Mouse (Mus musculus) ES-Bruce4 (cell line): ENCODE results near the gene Slc38a3. TPM values are rescaled to one million over a fixed set of nuclear protein-coding genes. Genes with fewer than 3 reads are reported as not detected.

Source experiments
- H3K27ac ChIP-seq: 2 replicates; pipeline ENCODE4 v1.5.1; 2012; ENCODE audit warnings: low read length, inconsistent platforms; ENCODE audit not compliant: insufficient read depth
- H3K27me3 ChIP-seq: 2 replicates; pipeline ENCODE4 v1.6.1; 2012; ENCODE audit warnings: mild to moderate bottlenecking, low read length, inconsistent platforms; ENCODE audit not compliant: control insufficient read depth, poor library complexity, insufficient read depth, severe bottlenecking
- H3K36me3 ChIP-seq: 2 replicates; pipeline ENCODE4 v1.6.1; 2012; ENCODE audit warnings: inconsistent platforms, mild to moderate bottlenecking, low read length, moderate library complexity; ENCODE audit not compliant: control insufficient read depth, poor library complexity, insufficient read depth, severe bottlenecking
- H3K4me1 ChIP-seq: one replicate; pipeline ENCODE4 v1.8.1; 2011; ENCODE audit warnings: low read length; ENCODE audit not compliant: control insufficient read depth, insufficient read depth
- H3K4me3 ChIP-seq: 2 replicates; pipeline ENCODE4 v1.5.1; 2011; ENCODE audit warnings: low read depth, mild to moderate bottlenecking, low read length
- H3K9ac ChIP-seq: 2 replicates; pipeline ENCODE4 v1.6.1; 2012; ENCODE audit warnings: low read depth, mild to moderate bottlenecking, inconsistent platforms; ENCODE audit not compliant: poor library complexity, severe bottlenecking
- H3K9me3 ChIP-seq: replicated peaks from 2 replicates; pipeline ENCODE4 v1.6.1; 2012; ENCODE audit warnings: mild to moderate bottlenecking, low read length, inconsistent platforms; ENCODE audit not compliant: control insufficient read depth, poor library complexity, insufficient read depth, severe bottlenecking
- CTCF ChIP-seq: IDR thresholded peaks from one replicate; pipeline ENCODE4 v1.8.1; 2011; ENCODE audit warnings: low read depth, low read length
- EP300 ChIP-seq: IDR thresholded peaks from 2 replicates; pipeline ENCODE4 v1.6.1; 2011; ENCODE audit warnings: low read depth, low read length; ENCODE audit not compliant: insufficient read depth
- POLR2A ChIP-seq: IDR thresholded peaks from one replicate; pipeline ENCODE4 v1.8.1; 2011; ENCODE audit warnings: low read length; ENCODE audit not compliant: insufficient read depth
- polyA plus RNA-seq: library from polyadenylated mRNA; stranded (reverse); fragments of >200 nt; gene quantifications from 2 replicates; pipeline ENCODE4 v1.2.4, GENCODE M21; 2011; ENCODE audit warnings: low read depth; ENCODE audit not compliant: missing spikeins, insufficient read depth, insufficient read length

Slc38a3 gene
- polyA plus RNA-seq, 1 experiment, result 8.1 TPM

DNA sequence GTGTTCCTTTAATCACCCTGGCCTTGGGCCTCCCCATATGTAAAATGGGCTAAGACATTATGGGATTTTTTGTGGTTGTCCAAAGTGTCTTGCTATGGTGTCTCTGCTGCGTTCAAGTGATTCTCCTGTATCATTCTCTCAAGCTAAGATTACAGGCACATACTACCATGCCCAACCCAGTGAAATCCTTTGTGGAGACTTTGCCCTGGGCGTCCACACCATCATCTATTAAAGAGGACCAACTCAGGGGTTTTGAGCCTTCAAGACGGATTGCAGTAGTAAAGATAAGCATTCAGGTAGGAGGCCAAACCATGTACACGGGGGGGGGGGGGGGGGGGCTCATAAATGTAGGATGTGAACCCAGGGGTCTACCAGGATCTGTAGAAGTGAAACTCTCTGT lies 14.7 kb downstream of the Slc38a3 start:
- Histone ChIP-seq H3K4me1 (peaks cover 6% of the 10 kb centered on the region), H3K9me3 (no peaks in the 10 kb centered on the region), H3K9ac (no peak overlapping the region), H3K27me3 (no peaks in the 10 kb centered on the region), H3K27ac (no peak overlapping the region), H3K4me3 (no peak overlapping the region), H3K36me3 (no peaks in the 10 kb centered on the region)
- TF ChIP-seq CTCF (no peak), POLR2A (no peak), EP300 (no peak)

GRCm38 (mm10) chr9:107653474-107653873 lies 15.9 kb downstream of the Slc38a3 start:
- no peaks in the 10 kb centered on the region for H3K27me3 ChIP-seq
- no peak overlapping the region for H3K9ac ChIP-seq
- H3K36me3 ChIP-seq, result no peaks in the 10 kb centered on the region
- H3K27ac ChIP-seq, result no peak overlapping the region
- no peaks in the 10 kb centered on the region for H3K9me3 ChIP-seq
- H3K4me3 ChIP-seq, result no peak overlapping the region
- peaks cover 6% of the 10 kb centered on the region for H3K4me1 ChIP-seq
- TF ChIP-seq POLR2A, result no peak
- no peak for TF ChIP-seq CTCF
- no peak for TF ChIP-seq EP300

DNA sequence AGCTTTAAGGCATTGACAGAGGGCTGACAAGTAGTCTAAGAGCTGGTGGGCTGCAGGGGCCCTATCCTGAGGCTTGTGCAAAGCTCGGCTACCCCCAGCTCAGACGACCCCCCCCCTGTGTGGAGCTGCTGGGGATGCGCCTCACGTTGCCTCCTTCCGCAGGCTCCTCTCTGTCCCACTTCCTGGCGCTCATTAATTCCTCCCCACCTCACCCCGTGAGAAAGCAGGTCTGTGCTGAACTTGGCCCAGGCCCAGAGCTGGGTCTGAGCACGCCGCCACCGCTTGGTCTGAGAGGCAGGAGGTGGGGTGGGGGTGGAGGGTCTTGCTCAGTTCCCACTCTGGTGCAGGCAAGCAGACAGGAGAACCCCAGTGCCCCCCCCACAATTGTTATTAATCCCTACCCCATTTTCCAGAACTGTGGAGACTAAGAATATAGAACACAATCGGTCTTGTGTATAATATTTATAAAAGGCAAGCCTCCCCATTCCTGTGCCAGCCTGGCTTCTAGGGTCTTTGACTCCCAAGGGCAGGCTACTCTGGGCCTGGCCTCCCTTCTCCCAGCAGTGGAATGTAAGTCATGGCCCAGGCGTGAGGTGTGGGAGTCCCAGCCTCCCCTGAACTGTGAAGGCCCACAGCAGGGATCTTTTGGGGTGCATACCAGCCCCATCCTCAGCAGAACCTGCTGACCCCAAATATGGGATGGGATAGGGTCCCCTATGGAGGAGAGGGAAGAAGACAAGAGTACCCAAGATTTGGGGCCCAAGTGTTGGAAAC lies 18.4 kb downstream of the Slc38a3 start:
- no peak overlapping the region for H3K9ac ChIP-seq
- no peak for TF ChIP-seq POLR2A
- TF ChIP-seq EP300, result no peak
- no peak for TF ChIP-seq CTCF
- no peaks in the 10 kb centered on the region for H3K9me3 ChIP-seq
- H3K27me3 ChIP-seq, result no peaks in the 10 kb centered on the region
- no peaks in the 10 kb centered on the region for H3K36me3 ChIP-seq
- peaks cover 6% of the 10 kb centered on the region for H3K4me1 ChIP-seq
- H3K4me3 ChIP-seq, result no peak overlapping the region
- H3K27ac ChIP-seq, result no peak overlapping the region

- TF ChIP-seq EP300, result no peak
- no peak for TF ChIP-seq POLR2A
- TF ChIP-seq CTCF, result no peak
- Histone ChIP-seq H3K36me3 (no peaks in the 10 kb centered on the region), H3K4me3 (no peak overlapping the region), H3K27me3 (no peaks in the 10 kb centered on the region), H3K27ac (no peak overlapping the region), H3K9me3 (no peaks in the 10 kb centered on the region), H3K9ac (no peak overlapping the region), H3K4me1 (peaks cover 6% of the 10 kb centered on the region)
These were observed 19.1 kb downstream of the Slc38a3 start for GRCm38 (mm10) chr9:107650225-107650624.

- peaks cover 6% of the 10 kb centered on the region for H3K4me1 ChIP-seq
- no peak for TF ChIP-seq EP300
- no peak for TF ChIP-seq POLR2A
- no peak for TF ChIP-seq CTCF
- H3K9ac ChIP-seq, result no peak overlapping the region
- H3K4me3 ChIP-seq, result no peak overlapping the region
- H3K27me3 ChIP-seq, result no peaks in the 10 kb centered on the region
- H3K27ac ChIP-seq, result no peak overlapping the region
- no peaks in the 10 kb centered on the region for H3K9me3 ChIP-seq
- H3K36me3 ChIP-seq, result no peaks in the 10 kb centered on the region
These were observed 20.6 kb downstream of the Slc38a3 start for GRCm38 (mm10) chr9:107648767-107649166.

DNA sequence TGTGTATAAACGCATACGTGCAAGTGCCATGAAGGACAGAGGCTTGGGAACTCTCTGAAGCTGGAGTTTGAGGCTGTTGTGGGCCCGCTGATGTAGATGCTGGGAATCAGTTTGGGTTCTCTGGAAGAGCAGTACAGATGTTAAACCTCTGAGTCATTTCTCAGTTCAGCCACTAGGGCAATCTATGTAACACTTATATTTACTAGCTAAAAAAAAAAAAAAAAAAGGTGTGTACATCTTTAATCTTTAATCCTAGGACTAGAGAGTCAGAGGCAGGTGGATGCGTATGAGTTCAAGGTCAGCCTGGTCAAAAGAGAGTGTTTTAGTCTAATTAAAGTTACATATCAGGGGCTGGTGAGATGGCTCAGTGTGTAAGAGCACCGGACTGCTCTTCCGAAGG lies 22.4 kb downstream of the Slc38a3 start:
- Histone ChIP-seq H3K4me1 (peaks cover 4% of the 10 kb centered on the region), H3K27me3 (no peaks in the 10 kb centered on the region), H3K9ac (no peak overlapping the region), H3K9me3 (no peaks in the 10 kb centered on the region), H3K27ac (no peak overlapping the region), H3K4me3 (no peak overlapping the region), H3K36me3 (no peaks in the 10 kb centered on the region)
- no peak for TF ChIP-seq POLR2A
